Mouse (Mus musculus) testis, adult 10 weeks (tissue): Measurements from ENCODE around the gene Gtf2a2. TPM values are rescaled to one million over a fixed set of nuclear protein-coding genes. Genes with fewer than 3 reads are reported as not detected.

Experiments used
- polyA plus RNA-seq: library from polyadenylated mRNA; stranded (reverse); fragments of 350-450 nt; fragmentation: Illumina TruSeq; extraction: RNeasy Lipid Tissue Mini Kit (QIAGEN cat#74804); gene quantifications from one replicate; pipeline ENCODE4 v1.2.3, GENCODE M21; 2014; ENCODE audit warnings: low read depth, low replicate concordance

Gtf2a2 gene
- 761 TPM for polyA plus RNA-seq

GRCm38 (mm10) chr9:70012408-70012901 is at the start of gene Gtf2a2:
Gene Gtf2a2, plus strand, starts transcription at chr9:70012550.

GRCm38 (mm10) chr9:69989303-69990121 is 22.8 kb upstream of the Gtf2a2 start, which contains the start of gene Bnip2:
Gene Bnip2, plus strand, starts transcription at chr9:69989466.

GRCm38 (mm10) chr9:70037988-70038387 is 25.6 kb downstream of the Gtf2a2 start, which contains the start of gene Gcnt3:
Gene Gcnt3, minus strand, starts transcription at chr9:70038088.

Other genes with a start within 250 kb of the Gtf2a2 start
- gene Bnip2, start 23.1 kb upstream of the Gtf2a2 start, polyA plus RNA-seq, result 77.8 TPM
- 5.4 TPM for gene Gcnt3, start 25.5 kb downstream of the Gtf2a2 start, polyA plus RNA-seq
- 0.38 TPM for gene Fam81a, start 130.0 kb downstream of the Gtf2a2 start, polyA plus RNA-seq
- gene Myo1e, start 194.8 kb downstream of the Gtf2a2 start, polyA plus RNA-seq, result 3.4 TPM